Comparison of ENCODE assay signal across 9 mouse cellular contexts in genomic region chr5:30606424-30607073, GRCm38 (mm10). TPM values are rescaled to one million over a fixed set of nuclear protein-coding genes. Genes with fewer than 3 reads are reported as not detected.
A peak's percentile ranks its signal among the peaks of the same experiment; 100 is the strongest.
DNase-seq lines count a peak whose midpoint lies in the region; ATAC-seq lines count a peak whose summit lies in the region.
"Had no signal": no experiment of that assay in that cellular context is flagged by ENCODE, and none has a peak within 500 bp of the region (broad histone marks: within the 10 kb centered on the region; RNA-seq: fewer than 3 reads in every experiment).

No protein-coding gene starts in this region.

- H3K4me1 ChIP-seq in hindbrain, embryonic 13.5 days (replicated peaks): peaks cover 14% of the 10 kb centered on the region
- H3K4me1 ChIP-seq in hindbrain, embryonic 12.5 days: peaks cover 7% of the 10 kb centered on the region; the same call in 1 of the 2 replicates
- H3K4me1 ChIP-seq in heart, embryonic 10.5 days: peaks cover 54% of the 10 kb centered on the region

- 69% methylated on average over 16 of the region's 16 CpGs for WGBS in hindbrain, embryonic 13.5 days
- 76% methylated on average over 16 of the region's 16 CpGs for WGBS in hindbrain, embryonic 12.5 days
- WGBS in heart, embryonic 10.5 days: 68% methylated on average over 16 of the region's 16 CpGs

- H3K4me2 ChIP-seq in hindbrain, embryonic 13.5 days: no peak overlapping the region
- H3K4me2 ChIP-seq in hindbrain, embryonic 12.5 days (replicated peaks): no peak overlapping the region

- H3K9ac ChIP-seq in hindbrain, embryonic 13.5 days: no peak overlapping the region
- H3K9ac ChIP-seq in hindbrain, embryonic 12.5 days: no peak overlapping the region

- peak; percentile 54 for ATAC-seq in hindbrain, embryonic 13.5 days (ENCODE audit: low FRiP score)
- no peak for ATAC-seq in hindbrain, embryonic 12.5 days (ENCODE audit: low FRiP score)
- no peak for ATAC-seq in erythroblast, adult 5-6 weeks (replicated peaks; ENCODE audit: low FRiP score, poor library complexity, severe bottlenecking)

- peak overlapping the region; percentile 23; the same call in 1 of the 2 replicates for H3K27ac ChIP-seq in hindbrain, embryonic 13.5 days
- H3K27ac ChIP-seq in hindbrain, embryonic 12.5 days: no peak overlapping the region
- H3K27ac ChIP-seq in heart, embryonic 10.5 days: peak overlapping the region; percentile 54; the same call in 1 of the 2 replicates

- no peaks in the 10 kb centered on the region for H3K9me3 ChIP-seq in hindbrain, embryonic 13.5 days
- no peaks in the 10 kb centered on the region for H3K9me3 ChIP-seq in hindbrain, embryonic 12.5 days (replicated peaks)
- H3K9me3 ChIP-seq in heart, embryonic 10.5 days: no peaks in the 10 kb centered on the region

- no peaks in the 10 kb centered on the region for H3K36me3 ChIP-seq in hindbrain, embryonic 13.5 days
- H3K36me3 ChIP-seq in hindbrain, embryonic 12.5 days: no peaks in the 10 kb centered on the region
- no peaks in the 10 kb centered on the region; the same call in 1 of the 2 replicates for H3K36me3 ChIP-seq in heart, embryonic 10.5 days

- H3K27me3 ChIP-seq in hindbrain, embryonic 13.5 days: no peaks in the 10 kb centered on the region
- H3K27me3 ChIP-seq in hindbrain, embryonic 12.5 days: 0 out of 2 replicates have a peak, but pooled peaks cover 2% of the 10 kb centered on the region
- no peaks in the 10 kb centered on the region for H3K27me3 ChIP-seq in heart, embryonic 10.5 days (ENCODE audit: insufficient read depth, poor library complexity, severe bottlenecking)
- H3K27me3 ChIP-seq: CH12.LX had no signal

- peak; percentile 96 to 97 for DNase-seq in cerebellum, postnatal 10 days
- DNase-seq in heart, embryonic 10.5 days (ENCODE audit: low spot score): no peak
- peak; percentile 56 to 90 for DNase-seq in left cerebral cortex, adult 8-10 months (ENCODE audit: low spot score in 2 of 2)
- DNase-seq in embryo, embryonic 11 days: no peak
- DNase-seq in kidney, adult 8-10 months: no peak

- no peak overlapping the region for H3K4me3 ChIP-seq in hindbrain, embryonic 13.5 days
- H3K4me3 ChIP-seq in hindbrain, embryonic 12.5 days: no peak overlapping the region
- no peak overlapping the region for H3K4me3 ChIP-seq in heart, embryonic 10.5 days

RNA-seq across cellular contexts. Expression of gene Kcnk3, which starts 18.6 kb away (rescaled TPM):
- polyA plus RNA-seq in hindbrain, embryonic 13.5 days (2015; fragmentation: Nextera tagmentation; extraction: Ambion mirVana): 4.3 and 4.5 TPM in 2 replicates
- 1.5 and 1.6 TPM in 2 replicates for polyA plus RNA-seq in hindbrain, embryonic 12.5 days (2016; fragmentation: Nextera tagmentation; extraction: Ambion mirVana)
- 17.0 and 34.2 TPM in 2 replicates for polyA plus RNA-seq in heart, embryonic 10.5 days (2016; fragmentation: Nextera tagmentation; extraction: Ambion mirVana)
- 10 to 100 TPM; 19.5 to 25.2 (median 21.7) TPM for total RNA-seq in left cerebral cortex, adult 8-10 months (2022)
- total RNA-seq in erythroblast, adult 5-6 weeks (2015; ENCODE audit: low replicate concordance): not detected in 2 replicates
- not detected in 2 replicates for total RNA-seq in erythroblast, adult 5-6 weeks (2017; ENCODE audit: low replicate concordance)
- total RNA-seq: CH12.LX had no signal

RNA-seq across cellular contexts. Expression of gene Slc35f6, which starts 41.2 kb away (rescaled TPM):
- 29.9 and 30.7 TPM in 2 replicates for polyA plus RNA-seq in hindbrain, embryonic 13.5 days (2015; fragmentation: Nextera tagmentation; extraction: Ambion mirVana)
- 28.2 and 29.3 TPM in 2 replicates for polyA plus RNA-seq in hindbrain, embryonic 12.5 days (2016; fragmentation: Nextera tagmentation; extraction: Ambion mirVana)
- 25.5 and 28.4 TPM in 2 replicates for polyA plus RNA-seq in heart, embryonic 10.5 days (2016; fragmentation: Nextera tagmentation; extraction: Ambion mirVana)
- 10 to 100 TPM; 37.6 to 43.3 (median 39.8) TPM for total RNA-seq in left cerebral cortex, adult 8-10 months (2022)
- 4.4 and 16.7 TPM in 2 replicates for total RNA-seq in erythroblast, adult 5-6 weeks (2015; ENCODE audit: low replicate concordance)
- 3.3 and 5.7 TPM in 2 replicates for total RNA-seq in erythroblast, adult 5-6 weeks (2017; ENCODE audit: low replicate concordance)

Comparison
In these comparisons a context has a peak if more than half of its experiments do, and no peak if none do; other contexts are left out.
1. DNase-seq: peak in cerebellum, postnatal 10 days (2 of 2) and left cerebral cortex, adult 8-10 months (2 of 2); none in heart, embryonic 10.5 days (single experiment), embryo, embryonic 11 days (single experiment) and kidney, adult 8-10 months (0 of 2).